Mouse (Mus musculus) lung, postnatal 0 days (tissue): Measurements from ENCODE around the gene Trak1. TPM values are rescaled to one million over a fixed set of nuclear protein-coding genes. Genes with fewer than 3 reads are reported as not detected.

ENCODE experiments used
- ATAC-seq: fragments of 200-750 bp; cut with Nextera tagmentation; 2 replicates; pipeline ENCODE4 v1.8.0; 2017; ENCODE audit warnings: moderate library complexity
- DNase-seq: peaks from one replicate; pipeline ENCODE4 v3.0.0-alpha.2; 2016; ENCODE audit warnings: low spot score
- H3K27ac ChIP-seq: fragments of 300-500 bp; sonication (generic); 2 replicates; pipeline ENCODE4 v1.5.1; 2014; ENCODE audit warnings: antibody characterized with exemption, mild to moderate bottlenecking, low read length, mixed read lengths
- H3K27me3 ChIP-seq: fragments of 300-500 bp; sonication (generic); replicated peaks from 2 replicates; pipeline ENCODE4 v1.6.1; 2014; ENCODE audit warnings: low read length, mixed read lengths; ENCODE audit not compliant: insufficient read depth
- H3K36me3 ChIP-seq: fragments of 300-500 bp; sonication (generic); 2 replicates; pipeline ENCODE4 v1.6.1; 2014; ENCODE audit warnings: low read length, mixed read lengths; ENCODE audit not compliant: insufficient read depth
- H3K4me1 ChIP-seq: fragments of 300-500 bp; sonication (generic); 2 replicates; pipeline ENCODE4 v1.6.1; 2014; ENCODE audit warnings: antibody characterized with exemption, low read depth, low read length, mixed read lengths; ENCODE audit not compliant: insufficient read depth
- H3K4me2 ChIP-seq: fragments of 300-500 bp; sonication (generic); replicated peaks from 2 replicates; pipeline ENCODE4 v1.6.1; 2014; ENCODE audit warnings: low read depth, mild to moderate bottlenecking, low read length, moderate library complexity, mixed read lengths
- H3K4me3 ChIP-seq: fragments of 300-500 bp; sonication (generic); 2 replicates; pipeline ENCODE4 v1.5.1; 2014; ENCODE audit warnings: low read depth, low read length
- H3K9ac ChIP-seq: fragments of 300-500 bp; sonication (generic); replicated peaks from 2 replicates; pipeline ENCODE4 v1.6.1; 2014; ENCODE audit warnings: low read depth, mild to moderate bottlenecking
- H3K9me3 ChIP-seq: fragments of 300-500 bp; sonication (generic); 2 replicates; pipeline ENCODE4 v1.6.1; 2016; ENCODE audit warnings: low read length, mixed read lengths
- CTCF ChIP-seq: IDR thresholded peaks from 2 replicates; pipeline ENCODE4 v1.5.1; 2016; ENCODE audit warnings: antibody characterized with exemption, mild to moderate bottlenecking
- EP300 ChIP-seq: IDR thresholded peaks from 2 replicates; pipeline ENCODE4 v1.6.1; 2016; ENCODE audit warnings: antibody characterized with exemption, mild to moderate bottlenecking, control low read depth
- WGBS: fragments of 180-500 bp; shearing (Covaris S2); extraction: QIAGEN DNeasy Blood & Tissue Kit; methylation state at CpG from one replicate; pipeline ENCODE4 v1.1.7; 2014; 5-methylcytosine and 5-hydroxymethylcytosine counted together
- polyA plus RNA-seq: library from polyadenylated mRNA; unstranded; fragments of >200 nt; fragmentation: Nextera tagmentation; extraction: Ambion mirVana; gene quantifications from 2 replicates; pipeline ENCODE4 v1.2.1, GENCODE M21; 2015

Gene Trak1
- polyA plus RNA-seq, 1 experiment from 2014 or later: 28.6 TPM

DNA sequence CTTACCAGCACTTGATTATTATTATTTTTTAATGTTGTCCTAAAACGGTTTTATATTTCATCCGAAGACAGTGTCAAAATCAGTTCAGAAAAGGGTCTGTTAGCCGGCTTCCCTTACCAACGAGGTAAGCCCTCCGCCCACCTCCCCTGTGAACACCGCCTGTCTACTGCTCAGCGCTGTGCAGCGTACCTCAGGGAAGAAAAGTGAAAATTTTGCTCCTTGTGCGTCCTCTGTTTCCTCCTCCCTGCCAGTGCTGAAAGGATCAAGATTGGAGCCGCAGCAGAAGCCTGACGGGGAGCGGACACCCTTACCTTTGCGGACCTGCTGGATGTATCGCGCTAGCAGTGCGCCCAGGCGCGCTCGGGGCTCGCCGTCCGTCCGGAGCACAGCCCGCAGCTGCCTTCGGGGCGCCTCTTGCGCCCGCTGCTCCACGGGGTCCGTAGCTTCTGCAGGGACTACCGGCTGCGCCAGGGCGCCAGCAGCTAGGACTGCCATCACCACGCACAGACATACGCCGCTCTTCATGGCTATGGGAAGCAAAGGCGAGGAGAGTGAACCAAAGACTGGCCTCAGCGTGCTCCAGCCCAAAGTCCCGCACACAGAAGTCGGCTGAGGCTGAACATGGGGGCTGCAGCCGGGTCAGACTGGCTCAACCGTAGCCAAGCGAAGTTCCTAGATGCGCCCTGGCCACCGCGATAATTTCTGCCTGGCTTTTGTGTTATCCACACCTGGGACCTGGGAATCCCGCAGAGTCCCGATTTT lies 196.9 kb downstream of the Trak1 start:
- TF ChIP-seq EP300 (no peak), CTCF (no peak)
- Histone ChIP-seq H3K4me1 (no peaks in the 10 kb centered on the region), H3K4me3 (peak overlapping the region; percentile 3; the same call in 1 of the 2 replicates), H3K4me2 (no peak overlapping the region), H3K9me3 (no peaks in the 10 kb centered on the region), H3K27me3 (peaks cover 26% of the 10 kb centered on the region), H3K27ac (no peak overlapping the region), H3K9ac (no peak overlapping the region), H3K36me3 (no peaks in the 10 kb centered on the region)
- ATAC-seq: no peak
- WGBS: 3% methylated on average over 46 of the region's 48 CpGs
- DNase-seq: no peak

DNA sequence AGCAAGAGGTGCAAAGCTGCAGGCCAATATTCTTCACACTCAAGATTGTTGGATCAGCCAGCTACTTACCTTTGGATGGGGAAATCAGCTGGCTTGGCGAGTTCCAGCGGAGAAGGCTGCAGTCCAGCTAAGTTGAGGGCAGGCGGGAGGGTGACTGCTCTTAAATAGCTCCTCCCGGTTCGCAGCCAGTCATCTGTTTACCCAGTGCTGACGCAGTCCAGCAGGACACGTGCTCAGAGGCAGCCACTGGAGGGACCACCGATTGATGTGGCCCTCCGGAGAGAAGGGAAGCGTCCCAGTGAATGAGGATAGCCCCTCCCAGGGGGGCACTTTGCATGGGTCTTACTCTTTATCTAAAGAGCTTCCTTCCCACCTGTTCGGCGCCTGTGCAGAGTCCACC lies 198.2 kb downstream of the Trak1 start, which contains the start of gene Cck:
Cck (minus strand) TSS at position 166 of the 400 bp plus-strand sequence.
- peak; percentile 82 for DNase-seq
- Histone ChIP-seq H3K36me3 (no peaks in the 10 kb centered on the region), H3K9ac (no peak within 1 kb of the TSS), H3K27me3 (peaks cover 26% of the 10 kb centered on the region), H3K27ac (no peak within 1 kb of the TSS), H3K4me1 (no peaks in the 10 kb centered on the region), H3K4me2 (no peak within 1 kb of the TSS), H3K4me3 (no peak within 1 kb of the TSS), H3K9me3 (no peaks in the 10 kb centered on the region)
- 1% methylated on average over 12 of the region's 12 CpGs for WGBS
- TF ChIP-seq CTCF (no peak), EP300 (no peak)
- ATAC-seq: peak; percentile 87

DNA sequence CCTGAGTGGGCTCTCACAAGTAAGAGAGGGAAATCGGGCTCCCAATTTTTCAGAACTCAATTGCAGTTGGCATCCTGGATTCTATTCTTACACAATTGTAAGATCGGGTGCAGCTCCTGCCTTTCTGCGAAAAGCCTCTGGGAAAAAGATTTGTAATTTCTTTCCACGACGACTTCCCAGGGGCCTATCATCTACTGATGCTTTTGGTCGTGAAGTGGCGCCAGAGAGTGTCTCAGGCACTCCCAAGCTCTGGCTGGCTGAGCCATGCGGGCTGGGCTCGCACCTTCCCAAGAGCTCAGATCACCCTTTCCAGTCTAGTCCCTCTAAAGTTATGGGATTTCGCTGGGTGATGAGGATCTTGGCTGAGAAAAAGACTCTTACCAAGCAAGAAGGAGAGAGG lies 198.8 kb downstream of the Trak1 start:
- Histone ChIP-seq H3K9me3 (no peaks in the 10 kb centered on the region), H3K27ac (no peak overlapping the region), H3K4me2 (no peak overlapping the region), H3K4me3 (no peak overlapping the region), H3K27me3 (peaks cover 26% of the 10 kb centered on the region), H3K36me3 (no peaks in the 10 kb centered on the region), H3K4me1 (no peaks in the 10 kb centered on the region), H3K9ac (no peak overlapping the region)
- 25% methylated on average over 10 of the region's 10 CpGs for WGBS
- DNase-seq: no peak
- TF ChIP-seq EP300 (no peak), CTCF (no peak)
- ATAC-seq: no peak

DNA sequence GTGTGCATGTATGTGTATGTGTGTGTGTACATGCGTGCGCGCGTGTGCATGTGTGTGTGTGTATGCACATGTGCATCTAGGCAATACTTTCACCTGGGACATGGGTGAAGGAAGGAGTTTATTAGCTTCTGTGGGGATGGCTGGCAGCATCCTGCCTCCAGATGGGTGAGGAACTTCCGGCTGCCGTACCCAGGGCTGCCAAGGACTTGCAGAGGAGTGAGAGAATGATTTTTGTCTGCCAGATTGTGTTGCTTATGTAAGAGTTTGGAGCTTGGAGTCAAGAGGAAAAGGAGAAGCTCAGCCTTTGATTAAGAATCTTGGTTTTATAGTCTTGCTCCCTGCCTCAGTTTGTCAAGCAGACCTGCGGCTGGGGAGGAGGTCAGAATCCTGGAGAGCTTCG lies 208.0 kb downstream of the Trak1 start:
- Histone ChIP-seq H3K4me1 (no peaks in the 10 kb centered on the region), H3K4me3 (no peak overlapping the region), H3K27me3 (no peaks in the 10 kb centered on the region), H3K9me3 (no peaks in the 10 kb centered on the region), H3K9ac (no peak overlapping the region), H3K36me3 (no peaks in the 10 kb centered on the region), H3K27ac (no peak overlapping the region), H3K4me2 (no peak overlapping the region)
- 82% methylated on average over 8 of the region's 8 CpGs for WGBS
- no peak for DNase-seq
- TF ChIP-seq CTCF (no peak), EP300 (no peak)
- ATAC-seq: no peak

DNA sequence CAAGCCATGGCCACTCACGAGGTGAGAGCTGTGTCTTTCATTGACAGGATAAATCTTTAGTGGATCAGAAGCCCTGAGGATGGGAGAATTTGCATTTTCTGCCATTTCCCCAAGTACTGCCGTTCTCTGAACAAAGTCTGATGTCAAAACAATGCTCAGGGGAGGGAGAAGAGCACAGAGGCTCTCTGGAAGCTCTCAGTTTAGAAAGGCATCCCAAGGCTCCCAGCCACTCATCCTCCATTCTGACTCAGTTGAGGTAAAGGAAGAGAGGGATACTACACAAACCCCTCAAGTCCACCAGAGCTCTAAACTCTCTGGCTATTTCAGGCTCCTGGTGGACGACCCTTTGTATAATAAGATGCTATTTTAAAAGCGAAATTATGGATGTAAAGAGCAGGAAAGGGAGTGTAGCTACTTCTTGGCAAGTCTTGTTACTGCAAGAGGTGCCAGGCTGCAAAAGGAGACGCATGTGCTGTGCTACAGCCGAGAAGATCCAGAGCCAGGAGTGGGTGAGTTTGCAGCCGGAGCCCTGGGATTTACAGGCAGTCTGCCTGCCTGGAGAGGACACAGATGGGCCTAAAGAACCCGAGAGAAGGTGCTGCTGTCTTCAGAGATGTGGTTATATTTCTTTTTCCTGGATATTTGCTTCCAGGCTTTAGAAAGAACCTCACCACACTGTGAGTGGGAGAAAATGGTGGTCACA lies 209.3 kb downstream of the Trak1 start:
- Histone ChIP-seq H3K36me3 (no peaks in the 10 kb centered on the region), H3K4me3 (no peak overlapping the region), H3K27me3 (no peaks in the 10 kb centered on the region), H3K4me1 (no peaks in the 10 kb centered on the region), H3K9ac (no peak overlapping the region), H3K4me2 (no peak overlapping the region), H3K9me3 (no peaks in the 10 kb centered on the region), H3K27ac (no peak overlapping the region)
- 59% methylated on average over 8 of the region's 8 CpGs for WGBS
- TF ChIP-seq EP300 (no peak), CTCF (no peak)
- no peak for ATAC-seq
- DNase-seq: no peak

DNA sequence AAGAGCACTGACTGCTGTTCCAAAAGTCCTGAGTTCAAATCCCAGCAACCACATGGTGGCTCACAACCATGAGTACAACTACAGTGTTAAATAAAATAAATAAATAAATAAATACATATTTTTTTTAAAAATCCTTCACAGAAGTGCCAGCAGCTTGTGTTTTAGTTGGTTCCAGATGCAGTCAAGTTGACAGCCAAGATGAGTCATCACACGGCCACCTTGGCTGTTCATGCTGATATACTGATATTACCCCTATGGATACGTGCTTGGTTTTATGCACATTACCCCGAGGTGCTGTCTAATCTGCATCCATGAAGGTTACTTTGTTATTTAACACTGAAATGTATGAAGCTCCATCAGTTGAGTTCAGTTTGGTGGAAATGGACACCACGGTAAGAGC lies 214.6 kb downstream of the Trak1 start:
- Histone ChIP-seq H3K4me2 (no peak overlapping the region), H3K36me3 (no peaks in the 10 kb centered on the region), H3K27ac (no peak overlapping the region), H3K9ac (no peak overlapping the region), H3K9me3 (no peaks in the 10 kb centered on the region), H3K27me3 (no peaks in the 10 kb centered on the region), H3K4me1 (no peaks in the 10 kb centered on the region), H3K4me3 (no peak overlapping the region)
- TF ChIP-seq EP300 (no peak), CTCF (no peak)
- ATAC-seq (no peak), DNase-seq (no peak)
- whole genome bisulfite sequencing: 82% methylated on average over 4 of the region's 4 CpGs
